Mouse (Mus musculus) layer of hippocampus, adult 18-20 months (tissue): ENCODE data around the gene Zfp942. TPM values are rescaled to one million over a fixed set of nuclear protein-coding genes. Genes with fewer than 3 reads are reported as not detected.

Experiments used
- DNase-seq, 2 experiments: peaks; one replicate each; pipeline ENCODE4 v3.0.0; 2022; ENCODE audit warnings: low spot score in 2 of 2
- long read RNA-seq: library from polyadenylated mRNA; stranded (forward); transcript quantifications from one replicate; pipeline ENCODE4 v2.0.0, GENCODE M21; 2021
- total RNA-seq, 2 experiments: library from RNA; stranded (reverse); gene quantifications; 2 replicates each; pipeline ENCODE4 v1.2.3; 2021

Zfp942 gene
- 10 to 100 TPM; 14.6 to 14.8 TPM for total RNA-seq
- long read RNA-seq, partial matches to known transcripts: 3 of 14 reads
- long read RNA-seq, other reads (novel, unspliced or antisense): 9 of 14 reads

DNA sequence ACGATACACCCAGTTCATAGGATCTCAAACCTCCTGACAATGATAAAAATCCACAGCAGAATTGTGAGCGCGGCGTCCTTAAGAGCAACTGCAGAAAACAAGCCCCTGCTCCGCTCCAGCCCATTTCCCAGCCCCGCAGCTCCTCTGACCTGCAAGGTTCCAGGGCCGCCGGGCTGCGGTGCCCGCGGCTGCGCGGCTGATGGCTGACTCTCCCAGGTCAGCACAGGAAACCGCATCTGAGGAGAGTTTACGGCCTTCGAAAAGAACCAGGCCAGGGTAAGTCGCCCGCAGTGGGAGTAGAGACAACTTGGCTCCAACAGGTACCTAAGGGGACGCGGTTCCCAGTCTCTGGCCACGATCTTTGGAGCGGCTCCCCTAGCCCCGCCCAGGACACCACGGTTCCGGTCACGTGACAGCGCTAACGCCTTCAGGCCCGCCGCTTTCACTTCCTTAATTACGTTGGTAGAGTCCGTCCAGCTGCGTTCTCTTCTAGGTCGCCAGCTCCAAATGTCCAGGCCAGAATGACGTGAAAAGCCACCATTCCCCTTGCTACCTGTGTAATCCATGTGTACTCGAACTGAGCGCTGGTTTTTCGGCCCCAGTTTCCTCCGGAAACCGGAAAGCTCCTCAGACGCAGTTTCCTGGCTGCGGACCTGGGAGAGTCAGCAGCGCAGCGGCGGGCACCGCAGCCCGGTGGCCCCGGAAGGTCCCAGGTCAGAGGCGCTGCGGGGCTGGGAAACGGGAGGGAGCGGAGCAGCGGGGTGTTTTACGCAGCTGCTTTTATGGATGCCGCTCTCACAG is at the start of gene Zfp942, which contains the start of gene Zfp943:
Gene Zfp942 (minus strand): TSS at position 358 of the 801 bp plus-strand sequence.
Gene Zfp943 (plus strand): TSS at position 446 of the 801 bp plus-strand sequence.
- DNase-seq: peak; percentile 73 to 81

DNA sequence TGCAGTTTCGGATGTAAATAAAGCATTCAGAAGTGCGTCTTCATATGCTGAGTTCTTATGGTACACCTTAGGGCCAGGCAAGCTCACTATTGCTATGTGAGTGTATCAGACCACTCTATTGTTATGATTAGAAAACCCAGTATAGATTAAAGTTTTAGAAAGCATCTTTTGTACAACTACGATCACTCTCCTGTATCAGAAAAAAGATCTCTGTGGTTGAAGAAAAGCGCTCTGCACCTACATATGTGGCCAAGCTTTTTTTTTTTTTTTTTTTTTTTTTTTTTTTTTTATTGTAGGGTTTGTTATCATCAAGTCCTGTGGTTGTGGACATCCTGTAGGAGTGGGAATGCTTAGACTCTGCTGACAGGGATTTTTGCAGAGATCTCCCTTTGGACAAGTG is 1.0 kb upstream of the Zfp942 start:
- DNase-seq: no peak

DNA sequence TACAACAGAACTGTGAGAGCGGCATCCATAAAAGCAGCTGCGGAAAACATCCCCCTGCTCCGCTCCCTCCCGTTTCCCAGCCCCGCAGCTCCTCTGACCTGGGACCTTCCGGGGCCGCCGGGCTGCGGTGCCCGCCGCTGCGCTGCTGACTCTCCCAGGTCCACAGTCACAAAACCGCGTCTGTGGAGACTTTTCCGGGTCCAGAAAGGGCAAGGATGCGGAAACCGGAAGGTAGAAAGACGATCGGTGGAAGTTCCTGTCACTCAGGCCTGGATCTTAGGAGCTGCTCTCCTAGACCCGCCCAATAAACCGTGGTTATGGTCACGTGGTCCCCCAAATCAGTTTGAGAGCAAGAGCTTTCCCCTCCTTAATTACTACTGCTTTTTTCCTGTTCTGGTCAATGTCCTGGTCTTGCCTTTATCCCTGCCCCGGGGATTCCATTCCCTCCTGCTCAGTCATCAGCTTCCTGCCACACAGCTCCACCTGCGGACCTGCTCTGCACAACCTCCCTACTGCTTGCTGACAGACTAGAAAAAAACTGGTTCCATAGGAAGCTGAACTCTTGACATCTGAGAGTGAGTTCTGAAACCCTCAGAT is 52.7 kb downstream of the Zfp942 start, which contains the start of gene Zfp995:
Gene Zfp995 (minus strand): TSS at position 471 of the 597 bp plus-strand sequence.
- DNase-seq: peak; percentile 46 to 72

DNA sequence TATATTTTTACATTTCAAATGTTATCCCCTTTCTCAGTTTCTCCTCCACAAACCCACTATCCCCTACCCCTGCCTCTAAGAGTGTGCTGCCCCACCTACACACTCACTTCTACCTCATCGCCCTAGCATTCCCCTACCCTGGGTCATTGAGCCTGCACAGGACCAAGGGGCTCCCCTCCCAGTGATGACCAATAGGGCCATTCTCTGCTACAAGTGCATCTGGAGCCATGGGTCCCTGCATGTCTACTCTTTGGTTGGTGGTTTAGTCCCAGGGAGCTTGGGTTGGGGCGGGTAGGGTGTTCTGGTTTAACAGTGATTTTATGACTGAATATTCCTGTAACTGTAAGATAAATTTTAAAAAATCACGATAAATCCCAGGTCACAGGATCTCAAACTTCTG is 53.2 kb downstream of the Zfp942 start:
- no peak for DNase-seq

Other genes with a start within 250 kb of the Zfp942 start
- 1 to 10 TPM; 3.8 to 3.9 TPM for gene Zfp229, start 231.7 kb downstream of the Zfp942 start, total RNA-seq
- gene Zfp820, start 116.7 kb downstream of the Zfp942 start, total RNA-seq: under 1 TPM; 0.38 to 0.54 TPM
- gene Zfp995, start 52.5 kb downstream of the Zfp942 start, total RNA-seq: 1 to 10 TPM; 4.3 to 4.9 TPM
- 10 to 100 TPM; 20.7 to 21.2 TPM for gene Zfp943, start 88 bp upstream of the Zfp942 start, total RNA-seq
- gene Zfp947, start 203.7 kb upstream of the Zfp942 start, total RNA-seq: 1 to 10 TPM in 1 of 2 experiments, under 1 TPM in 1; 0.58 to 1.0 TPM